Mouse (Mus musculus) neural tube, embryonic 12.5 days (tissue): ENCODE results near the gene Depdc7. TPM values are rescaled to one million over a fixed set of nuclear protein-coding genes. Genes with fewer than 3 reads are reported as not detected.

ENCODE experiments used
- ATAC-seq: fragments of 200-750 bp; cut with Nextera tagmentation; 2 replicates; pipeline ENCODE4 v1.8.0; 2017; ENCODE audit warnings: low read depth, mild to moderate bottlenecking, moderate TSS enrichment, moderate library complexity; ENCODE audit not compliant: low FRiP score
- H3K27ac ChIP-seq: fragments of 300-500 bp; sonication (generic); 2 replicates; pipeline ENCODE4 v1.5.1; 2016
- H3K27me3 ChIP-seq: fragments of 300-500 bp; sonication (generic); replicated peaks from 2 replicates; pipeline ENCODE4 v1.6.1; 2016; ENCODE audit warnings: mild to moderate bottlenecking
- H3K36me3 ChIP-seq: fragments of 300-500 bp; sonication (generic); 2 replicates; pipeline ENCODE4 v1.6.1; 2016; ENCODE audit warnings: mild to moderate bottlenecking
- H3K4me1 ChIP-seq: fragments of 300-500 bp; sonication (generic); 2 replicates; pipeline ENCODE4 v1.6.1; 2016
- H3K4me2 ChIP-seq: fragments of 300-500 bp; sonication (generic); replicated peaks from 2 replicates; pipeline ENCODE4 v1.6.1; 2016; ENCODE audit warnings: mild to moderate bottlenecking
- H3K4me3 ChIP-seq: fragments of 300-500 bp; sonication (generic); 2 replicates; pipeline ENCODE4 v1.5.1; 2016
- H3K9ac ChIP-seq: fragments of 300-500 bp; sonication (generic); 2 replicates; pipeline ENCODE4 v1.6.1; 2016; ENCODE audit warnings: mild to moderate bottlenecking
- H3K9me3 ChIP-seq: fragments of 300-500 bp; sonication (generic); 2 replicates; pipeline ENCODE4 v1.6.1; 2016; ENCODE audit warnings: mild to moderate bottlenecking
- WGBS: fragments of 180-500 bp; shearing (Covaris S2); methylation state at CpG from one replicate; pipeline ENCODE4 v1.1.7; 2016; 5-methylcytosine and 5-hydroxymethylcytosine counted together
- polyA plus RNA-seq: library from polyadenylated mRNA; unstranded; fragments of >200 nt; fragmentation: Nextera tagmentation; extraction: Ambion mirVana; gene quantifications from 2 replicates; pipeline ENCODE4 v1.2.1, GENCODE M21; 2016

The Depdc7 gene
- 2.1 and 2.4 TPM in 2 replicates for polyA plus RNA-seq

DNA sequence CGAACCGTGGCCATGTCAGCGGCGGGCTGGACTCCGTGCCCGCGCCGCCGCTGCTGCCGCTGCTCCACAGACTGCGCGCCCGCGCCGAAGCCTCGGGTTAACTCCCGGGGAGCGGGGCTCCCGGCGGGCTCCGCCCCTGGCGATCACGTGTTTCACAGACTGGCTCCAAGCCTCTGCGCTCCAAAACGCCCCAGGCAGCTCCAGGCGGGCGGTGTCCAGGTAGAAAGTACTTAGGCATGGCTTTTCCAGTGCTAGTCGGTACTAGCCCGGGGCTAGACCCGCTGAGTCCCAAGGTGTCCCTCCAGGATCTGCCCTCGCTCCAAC is at the start of gene Depdc7:
TSS of gene Depdc7 (minus strand) at position 138 of the 324 bp plus-strand sequence.
- Histone ChIP-seq H3K9ac (peak within 1 kb of the TSS; percentile 66), H3K4me2 (peak within 1 kb of the TSS; percentile 99), H3K27ac (no peak within 1 kb of the TSS), H3K36me3 (no peaks in the 10 kb centered on the region), H3K4me1 (peaks cover 15% of the 10 kb centered on the region; the same call in 1 of the 2 replicates), H3K27me3 (peaks cover 26% of the 10 kb centered on the region), H3K9me3 (no peaks in the 10 kb centered on the region), H3K4me3 (peak within 1 kb of the TSS; percentile 71)
- ATAC-seq: peak; percentile 87
- under 1% methylated on average over 31 of the region's 31 CpGs for WGBS

DNA sequence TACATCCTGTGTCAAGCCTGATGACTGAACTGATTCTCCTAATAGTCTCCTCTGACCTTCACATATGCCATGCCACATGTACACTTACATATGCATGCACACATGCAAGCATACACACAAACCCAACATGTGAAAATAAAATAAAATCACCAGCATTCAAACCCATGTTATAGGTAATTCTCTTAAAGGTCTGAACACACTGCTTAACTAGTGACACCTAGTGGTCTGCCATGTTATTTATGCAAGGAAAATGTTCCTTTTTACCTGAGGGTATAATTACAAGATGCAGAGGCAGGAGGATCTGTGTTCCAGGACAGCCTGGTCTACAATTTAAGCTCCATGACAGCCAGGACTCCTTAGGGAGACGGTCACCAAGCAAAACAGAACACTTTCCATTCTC is 32.1 kb upstream of the Depdc7 start:
- H3K27me3 ChIP-seq: no peaks in the 10 kb centered on the region
- no peak for ATAC-seq
- no peak overlapping the region for H3K9ac ChIP-seq
- H3K36me3 ChIP-seq: peaks cover 35% of the 10 kb centered on the region
- no peak overlapping the region for H3K4me3 ChIP-seq
- H3K27ac ChIP-seq: no peak overlapping the region
- 95% methylated on average over 1 of the region's 1 CpGs for WGBS
- no peaks in the 10 kb centered on the region for H3K4me1 ChIP-seq
- H3K4me2 ChIP-seq: no peak overlapping the region
- no peaks in the 10 kb centered on the region for H3K9me3 ChIP-seq

DNA sequence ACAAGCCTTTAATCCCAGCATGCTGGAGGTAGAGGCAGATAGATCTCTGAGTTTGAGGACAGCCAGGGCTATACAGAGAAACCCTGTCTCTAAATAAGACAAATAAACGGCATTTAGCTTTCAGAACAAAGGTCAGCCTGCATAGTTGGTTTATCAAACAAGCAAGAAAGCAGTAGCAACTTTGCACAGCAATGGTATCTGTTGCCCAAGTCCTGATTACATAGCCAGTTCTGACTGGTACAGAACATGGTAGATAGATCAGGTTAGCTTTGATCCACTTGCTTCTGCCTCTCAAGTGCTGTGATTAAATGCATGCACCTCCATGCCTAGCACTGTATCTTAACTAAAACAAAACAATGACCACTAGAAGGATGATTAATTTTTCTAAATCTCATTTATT is 26.0 kb upstream of the Depdc7 start:
- ATAC-seq: no peak
- 93% methylated on average over 1 of the region's 1 CpGs for WGBS
- Histone ChIP-seq H3K4me2 (no peak overlapping the region), H3K36me3 (peaks cover 32% of the 10 kb centered on the region), H3K9me3 (no peaks in the 10 kb centered on the region), H3K4me3 (no peak overlapping the region), H3K9ac (no peak overlapping the region), H3K27ac (no peak overlapping the region), H3K4me1 (no peaks in the 10 kb centered on the region), H3K27me3 (no peaks in the 10 kb centered on the region)

DNA sequence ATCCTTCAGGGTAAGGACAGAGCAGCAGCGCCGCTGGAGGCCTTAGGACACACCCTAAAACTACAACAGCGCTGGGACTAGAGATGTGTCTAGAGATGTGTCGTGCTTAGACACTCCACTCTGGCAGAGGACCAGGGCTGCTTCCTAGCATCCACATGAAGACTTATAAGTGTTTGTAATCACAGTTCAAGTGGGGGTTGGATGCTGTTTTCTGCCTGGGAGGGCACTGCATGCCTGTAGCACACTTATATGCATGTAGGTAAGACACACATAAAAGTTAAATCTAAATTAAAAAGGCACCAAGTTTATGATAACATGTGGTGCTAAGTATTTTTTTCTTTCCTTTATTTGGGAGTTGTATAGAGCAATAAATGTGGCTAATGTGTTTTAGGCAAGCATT is 21.3 kb upstream of the Depdc7 start:
- no peak overlapping the region for H3K27ac ChIP-seq
- 93% methylated on average over 4 of the region's 4 CpGs for WGBS
- H3K4me3 ChIP-seq: no peak overlapping the region
- H3K9ac ChIP-seq: no peak overlapping the region
- H3K27me3 ChIP-seq: no peaks in the 10 kb centered on the region
- no peak for ATAC-seq
- no peak overlapping the region for H3K4me2 ChIP-seq
- H3K9me3 ChIP-seq: no peaks in the 10 kb centered on the region
- H3K36me3 ChIP-seq: peaks cover 24% of the 10 kb centered on the region
- no peaks in the 10 kb centered on the region for H3K4me1 ChIP-seq

DNA sequence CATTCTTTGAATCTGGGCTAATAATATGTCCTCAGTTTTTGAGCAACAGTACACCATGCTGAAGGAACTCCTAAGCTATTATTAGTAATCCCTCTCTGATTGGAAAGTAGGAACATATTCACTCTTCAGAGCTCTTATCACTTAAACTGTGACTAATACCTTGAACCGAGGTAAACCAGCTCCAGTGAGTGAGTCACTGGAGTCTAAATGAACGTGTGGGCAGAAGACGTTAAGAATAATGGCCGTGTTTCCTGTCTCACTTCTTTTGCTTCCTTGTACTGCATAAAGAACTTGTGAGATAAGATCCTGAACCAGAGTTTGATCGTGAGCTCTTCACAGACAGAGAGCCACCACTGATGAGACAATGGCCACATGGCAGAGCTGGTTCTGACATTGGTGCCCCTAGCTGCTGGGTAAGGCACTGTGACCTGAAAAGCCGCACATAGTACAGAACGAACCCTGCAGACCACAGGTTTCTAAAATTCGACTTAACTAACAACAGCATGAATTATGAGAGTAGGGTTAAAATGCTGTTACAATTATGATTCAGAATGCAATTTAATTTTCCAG is 20.5 kb upstream of the Depdc7 start:
- Histone ChIP-seq H3K9ac (no peak overlapping the region), H3K27me3 (no peaks in the 10 kb centered on the region), H3K9me3 (no peaks in the 10 kb centered on the region), H3K4me3 (no peak overlapping the region), H3K4me2 (no peak overlapping the region), H3K27ac (no peak overlapping the region), H3K4me1 (no peaks in the 10 kb centered on the region), H3K36me3 (peaks cover 24% of the 10 kb centered on the region)
- 86% methylated on average over 8 of the region's 8 CpGs for WGBS
- ATAC-seq: no peak

DNA sequence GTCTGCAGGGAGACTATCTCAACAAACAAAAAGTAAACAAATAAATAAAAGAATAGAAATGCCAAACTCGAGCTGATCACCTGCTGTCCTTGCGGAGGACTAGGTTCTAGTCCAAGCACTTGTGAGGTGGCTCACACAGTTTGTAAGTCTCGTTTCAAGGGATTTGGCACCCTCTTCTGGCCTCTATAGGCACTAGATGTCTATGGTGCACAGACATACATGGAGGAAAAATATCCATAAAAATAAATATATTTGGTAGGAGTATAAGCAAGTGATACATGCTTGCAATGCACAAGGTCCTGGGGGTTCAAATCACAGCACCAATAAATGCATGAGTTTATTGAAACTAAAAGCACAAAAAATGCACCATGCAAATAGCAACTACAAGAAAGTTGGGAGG is 7.9 kb upstream of the Depdc7 start:
- Histone ChIP-seq H3K36me3 (peaks cover 8% of the 10 kb centered on the region; the same call in 1 of the 2 replicates), H3K4me2 (no peak overlapping the region), H3K4me1 (no peaks in the 10 kb centered on the region), H3K27ac (no peak overlapping the region), H3K4me3 (no peak overlapping the region), H3K27me3 (no peaks in the 10 kb centered on the region), H3K9me3 (no peaks in the 10 kb centered on the region), H3K9ac (no peak overlapping the region)
- ATAC-seq: no peak
- WGBS: 57% methylated on average over 3 of the region's 3 CpGs

DNA sequence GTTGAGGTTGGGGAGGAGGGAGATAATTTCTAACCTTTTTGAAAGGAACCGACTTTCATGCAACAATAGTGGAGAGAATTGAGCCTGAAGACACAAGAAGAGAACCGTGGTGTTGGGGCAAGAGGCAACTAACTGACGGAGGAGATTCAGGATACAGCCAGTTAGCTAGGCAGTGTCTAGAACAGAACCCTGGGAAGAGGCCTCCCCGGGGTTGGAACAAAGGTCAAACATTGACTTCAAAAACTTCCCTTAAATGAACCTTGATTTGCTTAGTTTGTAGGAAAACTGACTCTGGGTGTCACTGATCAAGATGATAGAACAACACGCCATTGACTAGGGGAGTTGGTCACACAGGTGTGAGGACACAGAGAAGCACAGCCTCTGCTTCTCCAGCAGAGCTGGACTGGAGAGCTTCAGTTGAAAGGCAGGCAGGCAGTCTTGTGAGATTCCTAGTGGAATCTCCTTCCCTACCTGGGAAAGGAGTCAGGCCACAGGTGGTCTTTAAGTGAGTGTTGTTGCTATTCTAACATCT is 6.0 kb upstream of the Depdc7 start:
- no peak overlapping the region for H3K9ac ChIP-seq
- H3K4me2 ChIP-seq: no peak overlapping the region
- H3K9me3 ChIP-seq: no peaks in the 10 kb centered on the region
- H3K27me3 ChIP-seq: no peaks in the 10 kb centered on the region
- no peaks in the 10 kb centered on the region for H3K4me1 ChIP-seq
- no peak for ATAC-seq
- H3K4me3 ChIP-seq: no peak overlapping the region
- WGBS: 81% methylated on average over 5 of the region's 5 CpGs
- no peak overlapping the region for H3K27ac ChIP-seq
- peaks cover 3% of the 10 kb centered on the region; the same call in 1 of the 2 replicates for H3K36me3 ChIP-seq

DNA sequence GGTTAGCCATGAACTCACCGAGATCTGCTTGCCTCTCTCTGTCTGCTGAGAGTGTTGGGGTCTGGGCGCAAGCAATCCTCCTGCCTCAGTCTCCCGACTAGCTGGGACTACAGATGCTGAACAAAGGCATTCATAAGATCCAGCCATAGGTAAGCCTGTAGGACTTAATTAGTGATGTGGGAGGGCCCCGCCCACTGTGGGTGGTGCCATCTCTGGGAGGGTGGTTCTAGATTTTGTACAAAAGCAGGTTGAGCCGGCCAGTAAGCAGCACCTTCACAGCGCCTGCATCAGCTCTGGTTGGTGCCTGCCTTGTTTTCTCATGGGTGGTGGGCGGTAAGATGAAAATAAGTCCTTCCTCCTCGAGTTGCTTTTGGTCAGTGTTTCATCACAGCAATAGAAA is 3.6 kb upstream of the Depdc7 start:
- ATAC-seq: no peak
- Histone ChIP-seq H3K27me3 (peaks cover 21% of the 10 kb centered on the region), H3K4me2 (no peak overlapping the region), H3K9ac (no peak overlapping the region), H3K27ac (no peak overlapping the region), H3K4me3 (no peak overlapping the region), H3K4me1 (peaks cover 15% of the 10 kb centered on the region; the same call in 1 of the 2 replicates), H3K36me3 (no peaks in the 10 kb centered on the region), H3K9me3 (no peaks in the 10 kb centered on the region)
- WGBS: 54% methylated on average over 8 of the region's 8 CpGs

DNA sequence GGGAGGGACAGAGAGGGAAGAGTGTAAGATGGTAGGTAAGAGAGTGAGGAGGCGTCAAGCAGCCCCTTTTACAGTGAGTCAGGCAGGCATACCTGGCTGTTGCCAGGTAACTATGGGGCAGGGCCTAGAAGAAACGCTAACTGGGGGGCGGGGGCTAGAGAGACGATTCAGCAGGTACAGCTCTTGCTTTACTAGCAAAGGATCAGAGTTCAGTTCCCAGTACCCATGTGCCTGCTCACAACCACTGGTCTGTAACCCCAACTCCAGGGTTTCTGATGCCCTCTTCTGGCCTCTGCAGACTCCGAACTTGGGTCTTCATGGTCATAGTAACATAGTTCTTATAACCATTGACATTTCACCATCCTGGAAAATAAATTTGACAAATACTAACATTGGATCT is 1.3 kb upstream of the Depdc7 start:
- no peak overlapping the region for H3K4me3 ChIP-seq
- H3K9ac ChIP-seq: no peak overlapping the region
- WGBS: 45% methylated on average over 5 of the region's 5 CpGs
- no peak for ATAC-seq
- H3K27ac ChIP-seq: no peak overlapping the region
- H3K4me1 ChIP-seq: peaks cover 15% of the 10 kb centered on the region; the same call in 1 of the 2 replicates
- H3K9me3 ChIP-seq: no peaks in the 10 kb centered on the region
- H3K36me3 ChIP-seq: no peaks in the 10 kb centered on the region
- peaks cover 26% of the 10 kb centered on the region for H3K27me3 ChIP-seq
- H3K4me2 ChIP-seq: no peak overlapping the region

DNA sequence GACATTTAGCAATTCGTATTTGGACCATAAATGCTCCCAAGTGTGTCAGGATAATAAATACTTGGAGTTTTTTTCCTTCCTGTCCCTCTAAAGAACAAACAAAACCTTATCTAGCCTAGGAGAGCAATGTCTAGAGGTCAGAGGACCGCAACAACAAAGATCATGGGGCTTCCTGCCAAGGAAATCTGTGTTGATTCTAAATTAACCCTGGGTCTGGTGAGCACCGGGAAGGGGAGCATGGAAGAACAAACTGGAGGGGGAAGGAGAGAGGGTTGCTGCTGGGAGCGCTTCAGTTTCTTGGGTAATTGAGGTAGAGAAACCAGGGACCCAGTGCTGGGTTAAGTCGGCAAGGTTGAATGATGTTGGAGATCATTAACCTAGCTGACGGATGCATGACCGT is 482 bp upstream of the Depdc7 start:
- no peaks in the 10 kb centered on the region for H3K36me3 ChIP-seq
- ATAC-seq: no peak
- H3K9ac ChIP-seq: no peak overlapping the region
- no peaks in the 10 kb centered on the region for H3K9me3 ChIP-seq
- H3K27me3 ChIP-seq: peaks cover 26% of the 10 kb centered on the region
- H3K4me3 ChIP-seq: peak overlapping the region; percentile 71
- H3K4me1 ChIP-seq: peaks cover 15% of the 10 kb centered on the region; the same call in 1 of the 2 replicates
- 8% methylated on average over 7 of the region's 7 CpGs for WGBS
- peak overlapping the region; percentile 99 for H3K4me2 ChIP-seq
- no peak overlapping the region for H3K27ac ChIP-seq

DNA sequence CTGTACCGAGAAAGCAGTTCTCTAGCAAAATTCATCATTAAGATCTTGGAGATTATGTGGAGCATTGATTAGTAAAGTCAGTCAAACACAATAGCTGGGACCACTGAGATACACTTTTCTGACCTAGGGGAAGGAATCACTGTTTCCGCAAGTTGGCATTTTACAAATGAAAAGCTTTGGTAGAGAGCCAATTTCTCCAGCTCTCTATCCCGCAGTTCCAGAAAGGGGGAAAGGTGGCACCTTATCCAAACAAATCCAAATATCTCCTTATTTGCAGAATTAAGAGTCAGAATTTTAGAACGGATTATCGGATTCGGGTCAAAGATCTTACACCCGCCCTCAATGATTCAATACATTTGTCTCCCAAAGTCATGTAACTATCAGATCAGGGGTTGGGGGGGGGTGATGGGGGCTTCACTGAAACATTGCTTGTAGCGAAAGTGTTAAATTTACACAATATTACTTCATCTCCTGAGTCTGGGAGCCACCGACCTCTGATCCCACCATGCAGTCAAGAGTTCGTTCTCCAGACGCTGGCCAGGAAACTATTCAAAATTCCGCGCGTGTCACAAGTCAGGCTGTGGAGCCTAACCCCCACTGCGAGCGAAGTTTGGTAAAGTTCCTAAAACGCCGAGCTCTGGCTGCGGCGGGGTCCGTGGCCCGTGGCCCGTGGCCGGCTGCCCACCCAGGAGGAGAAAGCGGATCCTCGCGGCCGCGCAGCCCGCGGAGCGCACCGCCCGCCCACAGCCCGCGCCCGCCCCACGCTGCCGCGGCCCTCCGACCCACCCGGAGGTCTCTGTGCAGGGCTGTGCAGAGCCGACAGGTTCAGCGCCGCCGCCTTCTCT is 560 bp downstream of the Depdc7 start:
- ATAC-seq: peak; percentile 52; the same call in 1 of the 2 replicates
- peak overlapping the region; percentile 66 for H3K9ac ChIP-seq
- H3K27me3 ChIP-seq: peaks cover 26% of the 10 kb centered on the region
- no peaks in the 10 kb centered on the region for H3K36me3 ChIP-seq
- H3K27ac ChIP-seq: no peak overlapping the region
- H3K4me2 ChIP-seq: peak overlapping the region; percentile 99
- WGBS: 5% methylated on average over 46 of the region's 46 CpGs
- H3K4me1 ChIP-seq: peaks cover 15% of the 10 kb centered on the region; the same call in 1 of the 2 replicates
- H3K9me3 ChIP-seq: no peaks in the 10 kb centered on the region
- H3K4me3 ChIP-seq: peak overlapping the region; percentile 71

DNA sequence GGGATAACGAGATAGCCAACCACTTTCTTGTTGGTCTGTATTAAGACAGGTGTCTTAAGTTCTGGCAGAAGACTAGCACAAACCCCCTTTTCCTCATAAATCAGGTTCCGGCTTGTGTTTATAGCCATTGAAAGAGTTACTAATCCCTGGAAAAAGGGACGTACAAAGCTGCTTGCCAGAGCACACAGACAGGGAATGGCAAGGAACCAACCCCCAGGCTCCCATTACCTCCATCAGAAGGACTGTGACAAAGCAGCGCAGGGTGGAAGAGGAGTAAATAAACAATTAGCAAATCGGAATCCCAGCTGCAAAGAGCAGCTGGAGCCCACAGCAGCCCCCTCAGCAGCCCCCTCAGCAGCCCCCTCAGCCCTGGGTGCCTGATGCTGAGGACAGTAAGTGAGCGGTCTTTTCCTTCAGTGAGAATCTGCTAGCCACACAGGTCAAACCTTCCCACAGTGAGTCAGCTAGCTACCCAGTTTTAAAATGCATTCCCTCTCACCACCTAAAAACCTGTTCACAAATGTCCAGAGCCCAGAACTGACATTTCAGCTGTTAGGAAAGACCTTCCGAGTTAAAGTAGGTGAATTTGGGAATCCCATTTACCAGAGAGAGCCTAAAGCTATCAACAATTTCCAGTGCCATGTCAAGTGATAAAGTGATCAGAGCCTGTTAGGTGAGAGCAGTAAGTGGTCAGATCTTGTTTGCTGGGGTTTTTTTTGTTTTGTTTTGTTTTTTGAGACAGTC is 1.5 kb downstream of the Depdc7 start:
- peaks cover 26% of the 10 kb centered on the region for H3K27me3 ChIP-seq
- ATAC-seq: no peak

More for the DNA sequence above, 1.5 kb downstream of the Depdc7 start:
- WGBS: 34% methylated on average over 7 of the region's 7 CpGs
- H3K27ac ChIP-seq: no peak overlapping the region
- no peak overlapping the region for H3K4me2 ChIP-seq
- H3K4me3 ChIP-seq: no peak overlapping the region
- H3K9ac ChIP-seq: no peak overlapping the region
- H3K4me1 ChIP-seq: peaks cover 15% of the 10 kb centered on the region; the same call in 1 of the 2 replicates
- H3K36me3 ChIP-seq: no peaks in the 10 kb centered on the region
- H3K9me3 ChIP-seq: no peaks in the 10 kb centered on the region
